Mouse (Mus musculus): Measurements from ENCODE around the gene Acsm5. TPM values are rescaled to one million over a fixed set of nuclear protein-coding genes. Genes with fewer than 3 reads are reported as not detected.
"Not testable (repeated sequence)": the region's sequence is repeated elsewhere in the genome, so short reads cannot be mapped to it uniquely, and the experiment has no call there.

Gene Acsm5
- polyA plus RNA-seq, 1 experiment from 2014 or later: 0.19 TPM

DNA sequence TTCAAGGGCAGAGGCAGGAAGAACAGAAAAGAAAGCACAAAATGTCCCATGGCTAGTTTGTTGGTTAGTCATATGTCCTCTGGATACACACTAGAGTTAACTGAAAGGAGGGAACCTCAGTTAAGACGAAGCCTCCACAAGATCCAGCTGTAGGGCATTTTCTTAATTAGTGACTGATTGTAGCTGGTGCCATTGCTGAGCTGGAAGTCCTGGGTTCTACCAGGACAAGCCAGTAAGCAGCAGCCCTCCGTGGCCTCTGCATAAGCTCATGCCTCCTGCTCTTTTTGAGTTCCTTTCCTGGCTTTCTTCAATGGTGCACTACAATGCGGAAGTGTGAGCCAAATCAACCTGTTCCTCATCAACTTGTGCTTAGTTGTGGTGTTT lies 41.2 kb downstream of the Acsm5 start:
- Histone ChIP-seq H3K27me3 (ENCODE audit: control insufficient read depth, insufficient read depth, low read length) (no peaks in the 10 kb centered on the region), H3K4me3 (ENCODE audit: low read length) (no peak overlapping the region), H3K4me1 (ENCODE audit: control insufficient read depth, insufficient read depth, low read length) (no peaks in the 10 kb centered on the region), H3K9ac (ENCODE audit: low read depth, low read length) (no peak overlapping the region), H3K9me3 (ENCODE audit: control insufficient read depth, low read length) (no peaks in the 10 kb centered on the region), H3K27ac (ENCODE audit: low read depth, low read length) (no peak overlapping the region), H3K4me2 (replicated peaks; ENCODE audit: low read depth, low read length) (no peak overlapping the region), H3K36me3 (ENCODE audit: control insufficient read depth, insufficient read depth, low read length) (no peaks in the 10 kb centered on the region)
- 81% methylated on average over 3 of the region's 3 CpGs for WGBS
- ATAC-seq (ENCODE audit: low FRiP score, low TSS enrichment): no peak

DNA sequence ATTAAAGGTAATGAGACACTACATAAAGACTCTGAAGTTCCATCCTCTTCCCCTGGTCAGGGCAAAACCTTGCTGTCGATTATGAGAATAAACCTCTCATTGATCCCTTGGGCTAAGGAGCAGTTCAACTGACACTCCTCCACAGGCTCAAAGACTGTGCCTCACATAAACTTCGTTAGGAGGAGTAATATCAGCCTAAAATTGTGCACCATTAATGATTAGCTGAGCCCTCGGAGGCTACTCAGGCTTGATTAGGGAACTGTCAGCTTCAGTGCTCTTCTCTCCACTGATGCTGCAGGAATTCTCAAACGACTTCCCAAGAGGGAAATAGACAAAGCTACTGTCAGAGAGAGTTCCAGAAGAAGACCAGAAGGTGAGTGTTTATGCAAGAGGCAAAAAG lies 42.2 kb downstream of the Acsm5 start:
- Histone ChIP-seq H3K4me2 (replicated peaks; ENCODE audit: low read depth, low read length) (no peak overlapping the region), H3K9ac (ENCODE audit: low read depth, low read length) (no peak overlapping the region), H3K27me3 (ENCODE audit: control insufficient read depth, insufficient read depth, low read length) (no peaks in the 10 kb centered on the region), H3K4me3 (ENCODE audit: low read length) (no peak overlapping the region), H3K4me1 (ENCODE audit: control insufficient read depth, insufficient read depth, low read length) (no peaks in the 10 kb centered on the region), H3K36me3 (ENCODE audit: control insufficient read depth, insufficient read depth, low read length) (no peaks in the 10 kb centered on the region), H3K27ac (ENCODE audit: low read depth, low read length) (no peak overlapping the region), H3K9me3 (ENCODE audit: control insufficient read depth, low read length) (no peaks in the 10 kb centered on the region)
- ATAC-seq (ENCODE audit: low FRiP score, low TSS enrichment): no peak
- 61% methylated on average over 4 of the region's 4 CpGs for WGBS

- not testable (repeated sequence) for H3K4me1 ChIP-seq (ENCODE audit: control insufficient read depth, insufficient read depth, low read length); ATAC-seq (ENCODE audit: low FRiP score, low TSS enrichment); H3K27ac ChIP-seq (ENCODE audit: low read depth, low read length); H3K27me3 ChIP-seq (ENCODE audit: control insufficient read depth, insufficient read depth, low read length); H3K4me3 ChIP-seq (ENCODE audit: low read length); H3K4me2 ChIP-seq (replicated peaks; ENCODE audit: low read depth, low read length); H3K9ac ChIP-seq (ENCODE audit: low read depth, low read length); H3K9me3 ChIP-seq (ENCODE audit: control insufficient read depth, low read length); H3K36me3 ChIP-seq (ENCODE audit: control insufficient read depth, insufficient read depth, low read length)
- 90% methylated on average over 2 of the region's 2 CpGs for WGBS
These were observed 43.2 kb downstream of the Acsm5 start for GRCm38 (mm10) chr7:119562476-119562875.

GRCm38 (mm10) chr7:119594530-119595107 lies 75.4 kb downstream of the Acsm5 start:
- Histone ChIP-seq H3K27me3 (ENCODE audit: control insufficient read depth, insufficient read depth, low read length) (no peaks in the 10 kb centered on the region), H3K4me1 (ENCODE audit: control insufficient read depth, insufficient read depth, low read length) (no peaks in the 10 kb centered on the region), H3K27ac (ENCODE audit: low read depth, low read length) (no peak overlapping the region), H3K4me2 (replicated peaks; ENCODE audit: low read depth, low read length) (no peak overlapping the region), H3K36me3 (ENCODE audit: control insufficient read depth, insufficient read depth, low read length) (no peaks in the 10 kb centered on the region), H3K9me3 (ENCODE audit: control insufficient read depth, low read length) (no peaks in the 10 kb centered on the region), H3K4me3 (ENCODE audit: low read length) (no peak overlapping the region), H3K9ac (ENCODE audit: low read depth, low read length) (no peak overlapping the region)
- ATAC-seq (ENCODE audit: low FRiP score, low TSS enrichment): no peak; the same call in 1 of the 2 replicates
- WGBS: 64% methylated on average over 3 of the region's 3 CpGs

Other genes starting within 250 kb of the Acsm5 start
- not detected in 2 replicates for gene Gp2, start 60.2 kb upstream of the Acsm5 start, polyA plus RNA-seq (2014; fragmentation: Nextera tagmentation; extraction: Ambion mirVana)
- gene Umod, start 40.2 kb upstream of the Acsm5 start, polyA plus RNA-seq (2014; fragmentation: Nextera tagmentation; extraction: Ambion mirVana): 1.2 and 1.7 TPM in 2 replicates
- not detected in 2 replicates for gene Pdilt, start 4.0 kb downstream of the Acsm5 start, polyA plus RNA-seq (2014; fragmentation: Nextera tagmentation; extraction: Ambion mirVana)
- gene Acsm2, start 34.9 kb downstream of the Acsm5 start, polyA plus RNA-seq (2014; fragmentation: Nextera tagmentation; extraction: Ambion mirVana): 4.6 and 10.4 TPM in 2 replicates
- 0.14 and 0.35 TPM in 2 replicates for gene Acsm1, start 87.6 kb downstream of the Acsm5 start, polyA plus RNA-seq (2014; fragmentation: Nextera tagmentation; extraction: Ambion mirVana)
- not detected in 2 replicates for gene Acsm4, start 170.6 kb downstream of the Acsm5 start, polyA plus RNA-seq (2014; fragmentation: Nextera tagmentation; extraction: Ambion mirVana)
- 55.0 and 89.8 TPM in 2 replicates for gene Thumpd1, start 201.3 kb downstream of the Acsm5 start, polyA plus RNA-seq (2014; fragmentation: Nextera tagmentation; extraction: Ambion mirVana)
- gene Acsm3, start 241.5 kb downstream of the Acsm5 start, polyA plus RNA-seq (2014; fragmentation: Nextera tagmentation; extraction: Ambion mirVana): 0.16 and 0.74 TPM in 2 replicates